In the genomic region with DNA sequence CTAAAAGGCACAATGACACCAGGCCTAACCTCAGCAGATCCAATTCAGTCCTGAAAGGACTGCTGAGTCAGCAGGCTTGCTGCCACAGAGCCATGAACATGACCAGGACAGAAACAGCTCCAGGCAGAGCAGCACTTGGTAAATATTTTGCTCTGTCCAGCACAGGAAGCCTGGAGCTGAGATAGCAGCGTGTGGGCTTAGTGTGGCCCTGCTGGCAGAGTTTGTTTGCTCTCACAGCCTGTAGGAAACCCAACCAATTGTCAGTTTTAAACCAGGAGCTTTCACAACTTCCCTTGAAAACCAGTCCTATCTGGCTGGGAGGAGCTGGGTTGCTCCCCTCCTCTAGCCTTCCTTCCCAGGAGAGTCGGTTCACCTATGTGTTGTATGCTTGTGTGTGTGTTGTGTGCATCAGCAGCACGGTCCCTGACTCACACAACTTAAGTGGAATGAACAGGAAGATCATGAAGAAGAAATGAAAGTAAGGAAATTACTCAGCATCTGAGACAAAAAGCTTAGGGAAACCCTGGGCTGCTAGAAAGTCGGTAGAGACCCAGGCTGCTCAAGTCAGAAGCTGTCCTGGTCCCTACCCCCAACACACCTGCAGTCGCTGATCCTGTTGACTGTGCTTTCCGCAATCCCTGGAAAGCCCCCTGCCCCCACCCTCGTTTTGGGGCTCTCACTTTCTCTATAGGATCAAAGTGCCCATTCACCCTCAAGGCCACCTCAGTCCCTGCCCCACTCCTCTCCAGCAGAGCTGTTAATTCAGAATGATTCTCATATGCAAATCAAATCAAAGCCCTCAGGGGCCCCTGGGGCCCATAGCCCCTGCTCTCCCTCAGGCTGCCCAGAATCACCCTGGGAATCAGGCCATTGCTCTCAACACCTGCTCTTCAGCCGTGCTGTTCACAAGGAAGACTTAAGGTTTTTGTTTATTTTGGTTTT, we compare ENCODE assay signal across 8 mouse cellular contexts. TPM values are rescaled to one million over a fixed set of nuclear protein-coding genes. Genes with fewer than 3 reads are reported as not detected.
A peak's percentile ranks its signal among the peaks of the same experiment; 100 is the strongest.
DNase-seq lines count a peak whose midpoint lies in the region; ATAC-seq and TF ChIP-seq lines count a peak whose summit lies in the region.

No protein-coding gene starts in this region.

- no peak for ATAC-seq in embryonic facial prominence, embryonic 11.5 days (replicated peaks; ENCODE audit: insufficient number of reproducible peaks, low FRiP score, low TSS enrichment, low read depth)
- ATAC-seq in neural tube, embryonic 12.5 days (ENCODE audit: low FRiP score, low read depth), result no peak

- 0 out of 2 replicates have a peak overlapping the region, but pooled peaks have one; percentile 5 for H3K9ac ChIP-seq in embryonic facial prominence, embryonic 11.5 days (replicated peaks; ENCODE audit: low read length)
- H3K9ac ChIP-seq in neural tube, embryonic 12.5 days, result peak overlapping the region; percentile 21; the same call in 1 of the 2 replicates

- H3K9me3 ChIP-seq in embryonic facial prominence, embryonic 11.5 days (replicated peaks; ENCODE audit: control insufficient read depth, low read length), result no peaks in the 10 kb centered on the region
- no peaks in the 10 kb centered on the region for H3K9me3 ChIP-seq in neural tube, embryonic 12.5 days

- no peak for TF ChIP-seq POLR2A in spleen, adult 2 months (IDR thresholded peaks at IDR 0.05; ENCODE audit: low read depth, low read length)

- TF ChIP-seq CTCF in spleen, adult 2 months (IDR thresholded peaks at IDR 0.05; ENCODE audit: extremely low read depth, insufficient read depth, insufficient read length, insufficient replicate concordance), result no peak

- H3K4me1 ChIP-seq in spleen, adult 2 months (ENCODE audit: control insufficient read depth, insufficient read depth, insufficient read length), result peaks cover 20% of the 10 kb centered on the region; the same call in 1 of the 2 replicates
- H3K4me1 ChIP-seq in embryonic facial prominence, embryonic 11.5 days (ENCODE audit: control insufficient read depth, insufficient read depth, low read length), result 0 out of 2 replicates have a peak, but pooled peaks cover 2% of the 10 kb centered on the region
- peaks cover 12% of the 10 kb centered on the region for H3K4me1 ChIP-seq in neural tube, embryonic 12.5 days

- intact Hi-C loops in heart, postnatal 25 days (cut with DNase I), result no loop called here

- H3K4me3 ChIP-seq in spleen, adult 2 months (ENCODE audit: extremely low read depth, insufficient read depth, insufficient read length), result no peak overlapping the region
- no peak overlapping the region for H3K4me3 ChIP-seq in embryonic facial prominence, embryonic 11.5 days (ENCODE audit: low read depth, low read length)
- H3K4me3 ChIP-seq in neural tube, embryonic 12.5 days, result no peak overlapping the region

- H3K36me3 ChIP-seq in spleen, adult 2 months (ENCODE audit: control insufficient read depth, insufficient read depth, low read length), result no peaks in the 10 kb centered on the region
- H3K36me3 ChIP-seq in embryonic facial prominence, embryonic 11.5 days (replicated peaks; ENCODE audit: control insufficient read depth, insufficient read depth, low read depth, low read length), result no peaks in the 10 kb centered on the region
- no peaks in the 10 kb centered on the region for H3K36me3 ChIP-seq in neural tube, embryonic 12.5 days

- no peaks in the 10 kb centered on the region for H3K27me3 ChIP-seq in spleen, adult 2 months (ENCODE audit: control insufficient read depth, insufficient read depth, low read length)
- no peaks in the 10 kb centered on the region for H3K27me3 ChIP-seq in embryonic facial prominence, embryonic 11.5 days (ENCODE audit: control insufficient read depth, insufficient read depth, low read length)
- H3K27me3 ChIP-seq in neural tube, embryonic 12.5 days (replicated peaks), result no peaks in the 10 kb centered on the region

- peak in 1 of 2 experiments; percentile 11 for DNase-seq in spleen, adult 2 months (ENCODE audit: low read depth in 1 of 2, low spot score in 2 of 2)
- no peak for DNase-seq in spleen, adult 12 weeks (ENCODE audit: low spot score)
- DNase-seq in embryonic facial prominence, embryonic 11.5 days (ENCODE audit: low spot score), result no peak
- DNase-seq in heart, postnatal 25 days (ENCODE audit: low spot score), result peak; percentile 16
- DNase-seq in liver, result peak; percentile 68
- DNase-seq in spleen, postnatal 4 days (ENCODE audit: low spot score in 2 of 2), result no peak
- DNase-seq in adrenal gland, adult 18-20 months (ENCODE audit: low spot score in 2 of 2), result no peak

- WGBS in spleen, adult 2 months, result 6% methylated on average over 8 of the region's 8 CpGs
- WGBS in embryonic facial prominence, embryonic 11.5 days, result 8% methylated on average over 8 of the region's 8 CpGs
- 6% methylated on average over 8 of the region's 8 CpGs for WGBS in neural tube, embryonic 12.5 days

- H3K27ac ChIP-seq in spleen, adult 2 months (ENCODE audit: insufficient read depth, low read length), result peak overlapping the region; percentile 56
- H3K27ac ChIP-seq in embryonic facial prominence, embryonic 11.5 days (replicated peaks; ENCODE audit: low read depth, low read length), result no peak overlapping the region
- no peak overlapping the region for H3K27ac ChIP-seq in neural tube, embryonic 12.5 days

- H3K4me2 ChIP-seq in embryonic facial prominence, embryonic 11.5 days (ENCODE audit: low read depth, low read length), result no peak overlapping the region
- H3K4me2 ChIP-seq in neural tube, embryonic 12.5 days (replicated peaks), result peak overlapping the region; percentile 22

RNA-seq across cellular contexts. Expression of a gene that starts 9.7 kb away (rescaled TPM):
- 6.6 and 8.6 TPM in 2 replicates for polyA plus RNA-seq in spleen, adult 2 months (2012; rRNA removed)
- 49.9 and 51.0 TPM in 2 replicates for polyA plus RNA-seq in embryonic facial prominence, embryonic 11.5 days (2014; fragmentation: Nextera tagmentation; extraction: Ambion mirVana)
- 10 to 100 TPM; 32.8 to 34.4 TPM for total RNA-seq in heart, postnatal 25 days (2021)
- 32.1 and 35.0 TPM in 2 replicates for polyA plus RNA-seq in neural tube, embryonic 12.5 days (2016; fragmentation: Nextera tagmentation; extraction: Ambion mirVana)
- total RNA-seq in adrenal gland, adult 18-20 months (2021), result 10 to 100 TPM; 41.4 to 41.7 TPM

RNA-seq across cellular contexts. Expression of a gene that starts 22.0 kb away (rescaled TPM):
- polyA plus RNA-seq in spleen, adult 2 months (2012; rRNA removed), result 259 and 289 TPM in 2 replicates
- polyA plus RNA-seq in embryonic facial prominence, embryonic 11.5 days (2014; fragmentation: Nextera tagmentation; extraction: Ambion mirVana), result 410 and 431 TPM in 2 replicates
- total RNA-seq in heart, postnatal 25 days (2021), result 100 to 1,000 TPM; 230 to 252 TPM
- 293 and 294 TPM in 2 replicates for polyA plus RNA-seq in neural tube, embryonic 12.5 days (2016; fragmentation: Nextera tagmentation; extraction: Ambion mirVana)
- total RNA-seq in adrenal gland, adult 18-20 months (2021), result 100 to 1,000 TPM; 560 to 640 TPM

RNA-seq across cellular contexts. Expression of a gene that starts 44.2 kb away (rescaled TPM):
- 31.0 and 48.2 TPM in 2 replicates for polyA plus RNA-seq in spleen, adult 2 months (2012; rRNA removed)
- polyA plus RNA-seq in embryonic facial prominence, embryonic 11.5 days (2014; fragmentation: Nextera tagmentation; extraction: Ambion mirVana), result 65.3 and 67.9 TPM in 2 replicates
- total RNA-seq in heart, postnatal 25 days (2021), result 10 to 100 TPM; 16.0 to 18.0 TPM
- 63.2 and 63.3 TPM in 2 replicates for polyA plus RNA-seq in neural tube, embryonic 12.5 days (2016; fragmentation: Nextera tagmentation; extraction: Ambion mirVana)
- 10 to 100 TPM; 29.4 to 31.4 TPM for total RNA-seq in adrenal gland, adult 18-20 months (2021)

RNA-seq across cellular contexts. Expression of a gene that starts 58.8 kb away (rescaled TPM):
- polyA plus RNA-seq in spleen, adult 2 months (2012; rRNA removed), result 115 and 178 TPM in 2 replicates
- 99.6 and 114 TPM in 2 replicates for polyA plus RNA-seq in embryonic facial prominence, embryonic 11.5 days (2014; fragmentation: Nextera tagmentation; extraction: Ambion mirVana)
- total RNA-seq in heart, postnatal 25 days (2021), result 10 to 100 TPM; 34.6 to 37.6 TPM
- polyA plus RNA-seq in neural tube, embryonic 12.5 days (2016; fragmentation: Nextera tagmentation; extraction: Ambion mirVana), result 189 and 194 TPM in 2 replicates
- total RNA-seq in adrenal gland, adult 18-20 months (2021), result 10 to 100 TPM; 71.4 to 71.5 TPM

Comparison
In these comparisons a context has a peak if more than half of its experiments do, and no peak if none do; other contexts are left out.
1. DNase-seq: peak in heart, postnatal 25 days (single experiment) and liver (single experiment); none in spleen, adult 12 weeks (single experiment), embryonic facial prominence, embryonic 11.5 days (single experiment), spleen, postnatal 4 days (0 of 2) and adrenal gland, adult 18-20 months (0 of 2).